Mouse (Mus musculus): ENCODE measurements around the gene Pck2. TPM values are rescaled to one million over a fixed set of nuclear protein-coding genes. Genes with fewer than 3 reads are reported as not detected.

Gene Pck2
- total and polyA plus RNA-seq, 2 experiments from 2014 or later: 18.2 to 27.8 TPM

- Histone ChIP-seq H3K9ac (replicated peaks; ENCODE audit: low read length, poor library complexity, severe bottlenecking) (no peak overlapping the region), H3K27ac (ENCODE audit: low read depth, low read length) (no peak overlapping the region), H3K27me3 (ENCODE audit: insufficient read depth, low read length) (peaks cover 8% of the 10 kb centered on the region; the same call in 1 of the 2 replicates), H3K36me3 (ENCODE audit: insufficient read depth, low read length) (no peaks in the 10 kb centered on the region), H3K4me1 (ENCODE audit: insufficient read depth, low read length) (peaks cover 2% of the 10 kb centered on the region), H3K4me2 (ENCODE audit: low read depth, low read length, poor library complexity, severe bottlenecking) (no peak overlapping the region), H3K9me3 (ENCODE audit: low read length) (no peaks in the 10 kb centered on the region), H3K4me3 (ENCODE audit: low read depth, low read length) (no peak overlapping the region)
- ATAC-seq (ENCODE audit: low FRiP score) (no peak), DNase-seq (ENCODE audit: low spot score) (no peak)
- TF ChIP-seq CTCF (IDR thresholded peaks at IDR 0.05): no peak
- WGBS: 49% methylated on average over 4 of the region's 4 CpGs
These were observed 16.0 kb upstream of the Pck2 start for GRCm38 (mm10) chr14:55524062-55524461.

GRCm38 (mm10) chr14:55524785-55525184 is 15.3 kb upstream of the Pck2 start, which contains the start of gene Nrl:
TSS of gene Nrl (minus strand) at chr14:55524981.
- WGBS: 35% methylated on average over 8 of the region's 8 CpGs
- no peak within 1 kb of the TSS for H3K4me3 ChIP-seq (ENCODE audit: low read depth, low read length)
- no peak within 1 kb of the TSS for H3K4me2 ChIP-seq (ENCODE audit: low read depth, low read length, poor library complexity, severe bottlenecking)
- no peaks in the 10 kb centered on the region; the same call in 1 of the 2 replicates for H3K4me1 ChIP-seq (ENCODE audit: insufficient read depth, low read length)
- ATAC-seq (ENCODE audit: low FRiP score) (no peak), DNase-seq (ENCODE audit: low spot score) (no peak)
- peaks cover 8% of the 10 kb centered on the region; the same call in 1 of the 2 replicates for H3K27me3 ChIP-seq (ENCODE audit: insufficient read depth, low read length)
- no peak within 1 kb of the TSS for H3K27ac ChIP-seq (ENCODE audit: low read depth, low read length)
- H3K9me3 ChIP-seq (ENCODE audit: low read length): no peaks in the 10 kb centered on the region
- no peak within 1 kb of the TSS for H3K9ac ChIP-seq (replicated peaks; ENCODE audit: low read length, poor library complexity, severe bottlenecking)
- no peak for TF ChIP-seq CTCF (IDR thresholded peaks at IDR 0.05)
- no peaks in the 10 kb centered on the region for H3K36me3 ChIP-seq (ENCODE audit: insufficient read depth, low read length)

GRCm38 (mm10) chr14:55526674-55527073 is 13.4 kb upstream of the Pck2 start:
- no peaks in the 10 kb centered on the region for H3K9me3 ChIP-seq (ENCODE audit: low read length)
- no peak overlapping the region for H3K4me2 ChIP-seq (ENCODE audit: low read depth, low read length, poor library complexity, severe bottlenecking)
- TF ChIP-seq CTCF (IDR thresholded peaks at IDR 0.05): no peak
- WGBS: 78% methylated on average over 2 of the region's 2 CpGs
- H3K4me3 ChIP-seq (ENCODE audit: low read depth, low read length): no peak overlapping the region
- DNase-seq (ENCODE audit: low spot score): no peak
- H3K36me3 ChIP-seq (ENCODE audit: insufficient read depth, low read length): no peaks in the 10 kb centered on the region
- no peaks in the 10 kb centered on the region for H3K4me1 ChIP-seq (ENCODE audit: insufficient read depth, low read length)
- no peak for ATAC-seq (ENCODE audit: low FRiP score)
- no peak overlapping the region for H3K9ac ChIP-seq (replicated peaks; ENCODE audit: low read length, poor library complexity, severe bottlenecking)
- peaks cover 8% of the 10 kb centered on the region; the same call in 1 of the 2 replicates for H3K27me3 ChIP-seq (ENCODE audit: insufficient read depth, low read length)
- H3K27ac ChIP-seq (ENCODE audit: low read depth, low read length): no peak overlapping the region

- no peak overlapping the region for H3K9ac ChIP-seq (replicated peaks; ENCODE audit: low read length, poor library complexity, severe bottlenecking)
- DNase-seq (ENCODE audit: low spot score) (peak; percentile 59), ATAC-seq (ENCODE audit: low FRiP score) (no peak)
- H3K36me3 ChIP-seq (ENCODE audit: insufficient read depth, low read length): no peaks in the 10 kb centered on the region
- peak; percentile 67 for TF ChIP-seq CTCF (IDR thresholded peaks at IDR 0.05)
- H3K27me3 ChIP-seq (ENCODE audit: insufficient read depth, low read length): 0 out of 2 replicates have a peak, but pooled peaks cover 5% of the 10 kb centered on the region
- H3K4me1 ChIP-seq (ENCODE audit: insufficient read depth, low read length): no peaks in the 10 kb centered on the region
- H3K9me3 ChIP-seq (ENCODE audit: low read length): no peaks in the 10 kb centered on the region
- H3K27ac ChIP-seq (ENCODE audit: low read depth, low read length): no peak overlapping the region
- H3K4me2 ChIP-seq (ENCODE audit: low read depth, low read length, poor library complexity, severe bottlenecking): no peak overlapping the region
- 18% methylated on average over 3 of the region's 3 CpGs for WGBS
- H3K4me3 ChIP-seq (ENCODE audit: low read depth, low read length): no peak overlapping the region
These were observed 12.1 kb upstream of the Pck2 start for GRCm38 (mm10) chr14:55527940-55528339.

- no peaks in the 10 kb centered on the region for H3K27me3 ChIP-seq (ENCODE audit: insufficient read depth, low read length)
- no peak overlapping the region for H3K4me3 ChIP-seq (ENCODE audit: low read depth, low read length)
- H3K4me1 ChIP-seq (ENCODE audit: insufficient read depth, low read length): no peaks in the 10 kb centered on the region
- no peak overlapping the region for H3K9ac ChIP-seq (replicated peaks; ENCODE audit: low read length, poor library complexity, severe bottlenecking)
- H3K4me2 ChIP-seq (ENCODE audit: low read depth, low read length, poor library complexity, severe bottlenecking): no peak overlapping the region
- 54% methylated on average over 6 of the region's 6 CpGs for WGBS
- H3K36me3 ChIP-seq (ENCODE audit: insufficient read depth, low read length): no peaks in the 10 kb centered on the region
- no peak for DNase-seq (ENCODE audit: low spot score)
- peak; percentile 77 for TF ChIP-seq CTCF (IDR thresholded peaks at IDR 0.05)
- no peak overlapping the region for H3K27ac ChIP-seq (ENCODE audit: low read depth, low read length)
- ATAC-seq (ENCODE audit: low FRiP score): no peak
- H3K9me3 ChIP-seq (ENCODE audit: low read length): no peaks in the 10 kb centered on the region
These were observed 3.8 kb upstream of the Pck2 start for GRCm38 (mm10) chr14:55536116-55536745.

GRCm38 (mm10) chr14:55540787-55541321 is 788 bp downstream of the Pck2 start:
- H3K9ac ChIP-seq (replicated peaks; ENCODE audit: low read length, poor library complexity, severe bottlenecking): peak overlapping the region; percentile 75
- WGBS: 5% methylated on average over 9 of the region's 10 CpGs
- 0 out of 2 replicates have a peak, but pooled peaks cover 2% of the 10 kb centered on the region for H3K4me1 ChIP-seq (ENCODE audit: insufficient read depth, low read length)
- no peaks in the 10 kb centered on the region for H3K27me3 ChIP-seq (ENCODE audit: insufficient read depth, low read length)
- no peak for TF ChIP-seq CTCF (IDR thresholded peaks at IDR 0.05)
- H3K36me3 ChIP-seq (ENCODE audit: insufficient read depth, low read length): peaks cover 20% of the 10 kb centered on the region
- peak; percentile 63 for ATAC-seq (ENCODE audit: low FRiP score)
- H3K27ac ChIP-seq (ENCODE audit: low read depth, low read length): peak overlapping the region; percentile 90
- DNase-seq (ENCODE audit: low spot score): peak; percentile 72
- H3K9me3 ChIP-seq (ENCODE audit: low read length): no peaks in the 10 kb centered on the region
- H3K4me2 ChIP-seq (ENCODE audit: low read depth, low read length, poor library complexity, severe bottlenecking): peak overlapping the region; percentile 75
- H3K4me3 ChIP-seq (ENCODE audit: low read depth, low read length): peak overlapping the region; percentile 51
